Comparison of ENCODE assay signal across 8 mouse cellular contexts in the genomic region with DNA sequence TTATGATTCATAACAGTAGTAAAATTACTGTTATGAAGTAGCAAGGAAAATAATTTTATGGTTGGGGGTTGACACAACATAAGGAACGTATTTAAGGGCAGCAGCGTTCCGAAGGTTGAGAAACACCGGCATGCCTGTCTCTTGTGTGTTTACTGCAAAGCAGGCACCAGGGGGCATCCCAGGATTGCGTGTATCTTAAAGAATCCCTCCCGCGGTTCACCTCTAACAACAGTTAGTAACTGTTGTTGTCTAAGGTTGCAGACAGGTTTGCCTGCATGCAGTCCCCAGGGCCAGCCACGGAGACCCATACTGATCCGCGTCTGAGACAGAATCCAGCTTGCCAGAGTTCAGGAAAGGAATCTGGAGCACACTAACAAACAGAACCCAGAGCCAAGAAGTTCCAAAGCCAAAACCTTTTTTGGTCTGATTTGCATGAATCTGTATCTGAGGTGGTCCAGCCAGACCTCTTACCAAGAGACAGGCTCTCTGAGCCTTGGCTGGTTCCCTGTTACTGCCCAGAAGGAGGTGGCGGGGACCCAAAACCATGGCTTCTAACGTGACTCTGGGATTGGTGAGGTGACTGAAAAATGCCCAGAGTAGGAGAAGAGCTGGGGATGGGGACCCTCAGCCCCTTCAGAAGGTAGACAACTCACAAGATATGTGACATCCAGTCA. TPM values are rescaled to one million over a fixed set of nuclear protein-coding genes. Genes with fewer than 3 reads are reported as not detected.
DNase-seq lines count a peak whose midpoint lies in the region; ATAC-seq and TF ChIP-seq lines count a peak whose summit lies in the region.

No protein-coding gene starts in this region.

- no peak for TF ChIP-seq POLR2A in bone marrow macrophage, adult 2 months (IDR thresholded peaks at IDR 0.05; ENCODE audit: borderline replicate concordance, low read depth, low read length)
- no peak for TF ChIP-seq POLR2A in lung, adult 2 months (IDR thresholded peaks at IDR 0.05; ENCODE audit: borderline replicate concordance, extremely low read depth, low read depth, low read length)

- H3K36me3 ChIP-seq in forebrain, embryonic 14.5 days (ENCODE audit: control insufficient read depth, insufficient read depth, low read length): no peaks in the 10 kb centered on the region

- no peaks in the 10 kb centered on the region for H3K4me1 ChIP-seq in bone marrow macrophage, adult 2 months (ENCODE audit: control insufficient read depth, insufficient read depth, low read length)
- no peaks in the 10 kb centered on the region for H3K4me1 ChIP-seq in forebrain, embryonic 14.5 days (ENCODE audit: control insufficient read depth, insufficient read depth, low read length)
- peaks cover 17% of the 10 kb centered on the region for H3K4me1 ChIP-seq in lung, adult 2 months (ENCODE audit: control insufficient read depth, insufficient read depth, low read length)

- H3K9me3 ChIP-seq in forebrain, embryonic 14.5 days (replicated peaks; ENCODE audit: control insufficient read depth, low read length): no peaks in the 10 kb centered on the region

- no peaks in the 10 kb centered on the region for H3K27me3 ChIP-seq in forebrain, embryonic 14.5 days (replicated peaks; ENCODE audit: control insufficient read depth, insufficient read depth, low read length)

- H3K4me3 ChIP-seq in bone marrow macrophage, adult 2 months (ENCODE audit: insufficient read depth, low read length): no peak overlapping the region
- no peak overlapping the region for H3K4me3 ChIP-seq in forebrain, embryonic 14.5 days (ENCODE audit: low read depth, low read length)
- no peak overlapping the region for H3K4me3 ChIP-seq in lung, adult 2 months (replicated peaks; ENCODE audit: extremely low read depth, low read depth, low read length)

- no peak overlapping the region for H3K9ac ChIP-seq in forebrain, embryonic 14.5 days (ENCODE audit: low read length)

- no peak overlapping the region for H3K4me2 ChIP-seq in forebrain, embryonic 14.5 days (ENCODE audit: low read length)

- H3K27ac ChIP-seq in bone marrow macrophage, adult 2 months (ENCODE audit: insufficient read depth, low read depth, low read length): no peak overlapping the region
- H3K27ac ChIP-seq in forebrain, embryonic 14.5 days (ENCODE audit: low read depth, low read length): no peak overlapping the region

- TF ChIP-seq CTCF in bone marrow macrophage, adult 2 months (IDR thresholded peaks at IDR 0.05; ENCODE audit: low read depth, low read length): peak; percentile 57; the same call in 1 of the 2 replicates
- peak; percentile 90 for TF ChIP-seq CTCF in lung, adult 2 months (IDR thresholded peaks at IDR 0.05; ENCODE audit: insufficient read depth, low read length)

- WGBS in forebrain, embryonic 14.5 days: 33% methylated on average over 12 of the region's 12 CpGs
- WGBS in lung, adult 2 months: 14% methylated on average over 12 of the region's 12 CpGs

- DNase-seq in ovary, postnatal 14 days (ENCODE audit: low spot score): peak; percentile 42
- no peak for DNase-seq in ovary, adult 18-20 months (ENCODE audit: low spot score)
- peak; percentile 83 for DNase-seq in forebrain, embryonic 14.5 days (ENCODE audit: low spot score)
- DNase-seq in kidney, adult 18-20 months: peak; percentile 69
- peak; percentile 45 for DNase-seq in lung, adult 2 months
- peak; percentile 46 for DNase-seq in retina, postnatal 7 days (ENCODE audit: low read depth, low spot score)
- DNase-seq in urinary bladder, postnatal 4 days (ENCODE audit: low spot score in 2 of 2): peak; percentile 58 to 68

- peak; percentile 55; the same call in 1 of the 2 replicates for ATAC-seq in forebrain, embryonic 14.5 days

RNA-seq across cellular contexts. Expression of a gene that starts 12.4 kb away (rescaled TPM):
- 9.9 and 10.4 TPM in 2 replicates for polyA plus RNA-seq in bone marrow macrophage, adult 2 months (2012; ENCODE audit: insufficient read depth, insufficient read length, missing spikeins)
- polyA plus RNA-seq in forebrain, embryonic 14.5 days (2014; fragmentation: Nextera tagmentation; extraction: Ambion mirVana): 44.3 and 45.4 TPM in 2 replicates
- 3.1 and 5.0 TPM in 2 replicates for polyA plus RNA-seq in lung, adult 2 months (2012; rRNA removed)

RNA-seq across cellular contexts. Expression of a gene that starts 13.1 kb away (rescaled TPM):
- not detected in 2 replicates for polyA plus RNA-seq in bone marrow macrophage, adult 2 months (2012; ENCODE audit: insufficient read depth, insufficient read length, missing spikeins)
- polyA plus RNA-seq in forebrain, embryonic 14.5 days (2014; fragmentation: Nextera tagmentation; extraction: Ambion mirVana): 0.11 and 0.14 TPM in 2 replicates
- polyA plus RNA-seq in lung, adult 2 months (2012; rRNA removed): 4.0 and 18.9 TPM in 2 replicates

RNA-seq across cellular contexts. Expression of a gene that starts 49.8 kb away (rescaled TPM):
- polyA plus RNA-seq in bone marrow macrophage, adult 2 months (2012; ENCODE audit: insufficient read depth, insufficient read length, missing spikeins): 2.6 and 3.7 TPM in 2 replicates
- polyA plus RNA-seq in forebrain, embryonic 14.5 days (2014; fragmentation: Nextera tagmentation; extraction: Ambion mirVana): 4.9 and 6.4 TPM in 2 replicates
- polyA plus RNA-seq in lung, adult 2 months (2012; rRNA removed): 94.2 and 133 TPM in 2 replicates

Comparison
In these comparisons a context has a peak if more than half of its experiments do, and no peak if none do; other contexts are left out.
1. RNA of a gene that starts 49.8 kb away (polyA plus RNA-seq): 94.2 to 133 TPM in lung, adult 2 months; 4.9 to 6.4 TPM in forebrain, embryonic 14.5 days and 2.6 to 3.7 TPM in bone marrow macrophage, adult 2 months; every median in the first group is over 10 times any median in the second.